Mouse (Mus musculus): ENCODE measurements around the gene Sp2. TPM values are rescaled to one million over a fixed set of nuclear protein-coding genes. Genes with fewer than 3 reads are reported as not detected.

Sp2 gene
- polyA plus RNA-seq, 1 experiment from 2014 or later, result 13.0 TPM

DNA sequence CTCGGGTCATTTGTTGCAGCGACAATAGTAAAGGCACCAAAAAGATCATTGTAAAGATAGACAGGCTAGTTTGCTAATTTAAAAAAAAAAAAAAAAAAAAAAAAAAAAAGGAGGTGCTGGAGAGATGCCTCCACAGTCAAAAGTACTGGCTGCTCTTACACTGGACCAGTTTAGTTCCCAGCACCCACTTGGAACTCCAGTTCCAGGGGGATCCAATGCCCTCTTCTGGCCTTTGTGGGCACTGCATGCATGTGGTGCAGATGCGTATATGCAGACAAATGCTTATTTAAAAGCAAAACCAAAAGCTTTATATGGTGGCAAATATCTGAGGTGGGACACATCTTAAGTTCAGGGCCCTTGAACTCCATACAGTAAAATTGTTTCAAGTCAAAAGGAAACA, 32.0 kb downstream of the Sp2 start:
- no peak overlapping the region; the same call in 1 of the 2 replicates for H3K9ac ChIP-seq
- no peaks in the 10 kb centered on the region for H3K9me3 ChIP-seq (replicated peaks)
- WGBS (ENCODE audit: insufficient replicate concordance), result 93% methylated on average over 3 of the region's 3 CpGs
- H3K27me3 ChIP-seq, result no peaks in the 10 kb centered on the region
- DNase-seq (no peak), ATAC-seq (ENCODE audit: low read depth) (no peak)
- H3K27ac ChIP-seq, result peak overlapping the region; percentile 99
- peaks cover 77% of the 10 kb centered on the region for H3K36me3 ChIP-seq
- no peak overlapping the region for H3K4me2 ChIP-seq
- no peak overlapping the region for H3K4me3 ChIP-seq (replicated peaks)
- H3K4me1 ChIP-seq (replicated peaks), result peaks cover 98% of the 10 kb centered on the region

DNA sequence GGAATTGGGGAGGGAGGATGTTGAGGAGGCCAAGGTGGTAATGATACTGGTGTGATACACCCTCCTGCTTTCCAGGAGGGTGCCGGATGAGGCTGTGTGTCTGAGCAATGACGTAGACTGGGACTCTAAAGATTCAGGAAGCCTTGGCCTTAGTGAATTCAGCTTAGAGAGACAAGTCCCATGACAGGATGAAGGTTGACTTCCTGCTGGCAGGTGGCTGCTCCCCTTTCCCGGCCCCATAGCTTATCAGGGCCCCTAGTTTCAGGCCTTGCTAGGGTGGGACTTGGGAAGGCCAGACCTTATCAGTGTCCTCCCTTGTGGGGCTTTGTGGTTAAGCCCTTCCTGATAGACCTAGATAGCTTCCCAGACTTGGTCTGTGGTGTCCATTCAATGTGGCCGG, 34.9 kb downstream of the Sp2 start:
- peak overlapping the region; percentile 80 for H3K4me3 ChIP-seq (replicated peaks)

DNA sequence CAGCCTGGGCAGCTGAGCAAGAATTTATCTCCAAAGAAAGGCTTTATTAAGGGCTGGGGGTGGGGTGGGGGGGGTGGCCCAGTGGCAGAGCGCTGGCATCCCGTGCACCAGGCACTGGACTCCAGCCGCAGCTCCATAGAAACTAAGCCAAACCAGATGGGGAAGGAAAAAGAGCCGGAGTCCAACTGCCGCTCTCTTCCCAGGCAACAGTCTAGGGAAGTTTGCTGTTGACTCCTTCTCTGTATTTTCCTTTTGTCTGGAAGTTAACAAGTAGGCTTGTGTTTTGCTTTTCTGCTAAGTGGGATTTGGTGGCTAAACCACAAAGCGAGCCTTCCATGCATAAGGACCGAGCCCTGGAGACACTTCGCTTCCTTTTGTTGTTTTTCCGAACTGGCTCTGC, 36.3 kb downstream of the Sp2 start:
- Histone ChIP-seq H3K4me1 (replicated peaks) (peaks cover 85% of the 10 kb centered on the region), H3K27ac (peak overlapping the region; percentile 99), H3K9ac (peak overlapping the region; percentile 87), H3K36me3 (peaks cover 39% of the 10 kb centered on the region), H3K9me3 (replicated peaks) (no peaks in the 10 kb centered on the region), H3K27me3 (no peaks in the 10 kb centered on the region), H3K4me3 (replicated peaks) (peak overlapping the region; percentile 80), H3K4me2 (peak overlapping the region; percentile 95)
- ATAC-seq (ENCODE audit: low read depth), result no peak
- WGBS (ENCODE audit: insufficient replicate concordance), result 48% methylated on average over 9 of the region's 9 CpGs
- DNase-seq, result no peak

More for the DNA sequence above, 34.9 kb downstream of the Sp2 start:
- H3K4me2 ChIP-seq, result peak overlapping the region; percentile 95
- no peaks in the 10 kb centered on the region for H3K9me3 ChIP-seq (replicated peaks)
- peaks cover 89% of the 10 kb centered on the region for H3K4me1 ChIP-seq (replicated peaks)
- no peaks in the 10 kb centered on the region for H3K27me3 ChIP-seq
- peaks cover 48% of the 10 kb centered on the region for H3K36me3 ChIP-seq
- peak overlapping the region; percentile 87 for H3K9ac ChIP-seq
- peak overlapping the region; percentile 99 for H3K27ac ChIP-seq
- 19% methylated on average over 4 of the region's 4 CpGs for WGBS (ENCODE audit: insufficient replicate concordance)
- DNase-seq (peak; percentile 91), ATAC-seq (ENCODE audit: low read depth) (peak; percentile 75)

DNA sequence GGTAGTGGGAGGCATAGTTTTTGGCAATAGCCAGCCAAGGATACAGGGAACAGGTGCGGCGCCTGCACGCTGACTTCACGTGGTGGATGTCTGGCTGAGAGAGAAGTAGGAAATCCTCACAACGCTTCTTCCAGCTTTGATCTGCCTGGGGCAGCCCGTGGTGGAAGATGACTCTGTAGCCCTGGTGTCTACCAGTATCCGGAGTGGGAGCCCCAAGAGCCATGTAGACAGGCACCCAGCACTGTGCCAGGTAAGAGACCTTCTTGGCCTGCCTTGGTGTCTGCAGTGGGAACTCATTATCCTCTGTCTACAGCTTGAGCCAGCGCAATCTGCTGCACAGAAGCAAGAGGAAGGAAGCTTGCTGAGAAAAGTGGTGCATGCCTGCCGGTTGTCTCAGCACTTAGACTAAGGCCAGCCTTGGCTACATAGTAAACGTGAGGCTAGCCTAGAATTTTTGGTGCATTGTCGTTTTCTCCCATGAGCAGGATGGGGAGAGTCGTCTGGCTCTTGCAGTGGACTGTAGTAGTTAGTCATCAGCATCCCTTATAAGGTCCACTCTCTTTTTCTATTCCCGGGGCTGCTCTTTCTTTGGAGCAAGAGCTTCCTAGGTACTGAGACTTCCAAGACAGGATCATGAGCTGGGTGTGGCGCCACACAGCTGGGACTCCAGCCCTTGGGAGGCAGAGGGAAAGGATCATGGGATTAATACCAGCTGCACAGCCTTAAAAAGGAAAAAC, 37.7 kb downstream of the Sp2 start:
- DNase-seq (no peak), ATAC-seq (ENCODE audit: low read depth) (no peak)
- Histone ChIP-seq H3K36me3 (peaks cover 39% of the 10 kb centered on the region), H3K4me3 (replicated peaks) (peak overlapping the region; percentile 80), H3K9ac (peak overlapping the region; percentile 87), H3K4me2 (peak overlapping the region; percentile 95), H3K9me3 (replicated peaks) (no peaks in the 10 kb centered on the region), H3K27ac (peak overlapping the region; percentile 99), H3K4me1 (replicated peaks) (peaks cover 85% of the 10 kb centered on the region), H3K27me3 (no peaks in the 10 kb centered on the region)
- WGBS (ENCODE audit: insufficient replicate concordance), result 18% methylated on average over 14 of the region's 14 CpGs

DNA sequence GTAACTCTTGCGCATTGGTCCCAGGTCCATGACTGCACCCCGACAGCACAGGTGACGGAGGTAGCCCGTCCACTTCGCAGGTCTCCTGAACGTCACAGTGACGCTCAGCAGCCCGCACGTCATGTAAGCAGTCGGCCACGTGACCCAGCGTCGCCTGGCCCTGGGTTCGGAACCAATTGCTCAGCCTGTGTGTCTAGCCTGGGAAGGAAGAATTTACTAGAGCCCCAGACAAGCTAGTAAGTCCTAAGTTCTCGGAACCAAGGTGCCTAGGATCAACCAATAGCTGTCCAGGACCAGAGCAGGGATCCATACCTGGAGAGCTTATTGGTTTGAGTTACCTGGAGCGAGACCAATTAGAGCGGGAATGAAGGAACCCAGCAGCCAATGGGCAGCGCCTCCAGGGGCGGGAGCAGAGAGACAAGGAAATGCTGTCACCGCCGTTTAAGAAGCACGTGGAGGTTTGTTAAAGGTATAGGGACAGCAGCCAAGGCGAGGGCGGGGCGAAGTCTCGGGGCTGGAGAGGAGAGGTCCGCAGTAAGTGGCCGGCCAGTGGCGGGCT, 38.9 kb downstream of the Sp2 start, which contains the start of gene Pnpo:
Gene Pnpo (minus strand): TSS at position 241 of the 559 bp plus-strand sequence.
- DNase-seq (peak; percentile 97), ATAC-seq (ENCODE audit: low read depth) (peak; percentile 83)
- Histone ChIP-seq H3K4me3 (replicated peaks) (peak within 1 kb of the TSS; percentile 80), H3K36me3 (peaks cover 39% of the 10 kb centered on the region), H3K9me3 (replicated peaks) (no peaks in the 10 kb centered on the region), H3K27ac (peak within 1 kb of the TSS; percentile 99), H3K27me3 (no peaks in the 10 kb centered on the region), H3K9ac (peak within 1 kb of the TSS; percentile 95), H3K4me1 (replicated peaks) (peaks cover 85% of the 10 kb centered on the region), H3K4me2 (peak within 1 kb of the TSS; percentile 95)
- under 1% methylated on average over 29 of the region's 29 CpGs for WGBS (ENCODE audit: insufficient replicate concordance)

DNA sequence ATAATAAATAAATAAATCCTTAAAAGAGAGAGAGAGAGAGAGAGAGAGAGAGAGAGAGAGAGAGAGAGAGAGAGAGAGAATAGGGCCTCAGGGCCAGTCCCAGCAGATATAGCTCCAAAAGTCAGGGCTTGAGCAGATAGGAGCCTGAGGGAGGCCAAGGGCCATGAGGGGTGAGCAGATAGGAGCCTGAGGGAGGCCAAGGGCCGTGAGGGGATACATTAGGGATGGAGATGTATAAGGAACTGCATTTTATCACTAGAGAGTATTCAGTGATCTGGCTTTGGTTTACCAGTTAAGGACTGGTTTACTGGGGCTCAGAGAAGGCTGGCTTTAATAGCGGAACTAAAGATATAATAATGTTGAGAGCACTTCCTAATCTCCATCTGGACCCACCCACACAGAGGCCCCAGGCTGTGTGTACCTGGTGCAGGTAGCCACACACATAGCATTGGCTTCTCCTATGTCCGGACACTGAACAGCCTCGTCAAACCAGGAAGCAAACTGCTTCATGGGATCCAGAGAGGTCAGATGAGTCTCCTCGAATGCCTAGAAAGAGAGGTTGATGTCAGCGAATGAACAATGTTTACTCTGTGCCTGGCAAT, 40.7 kb downstream of the Sp2 start:
- ATAC-seq (ENCODE audit: low read depth) (peak; percentile 73), DNase-seq (peak; percentile 85)
- peak overlapping the region; percentile 95 for H3K9ac ChIP-seq
- H3K4me1 ChIP-seq (replicated peaks), result peaks cover 85% of the 10 kb centered on the region
- peaks cover 49% of the 10 kb centered on the region for H3K36me3 ChIP-seq
- 31% methylated on average over 6 of the region's 6 CpGs for WGBS (ENCODE audit: insufficient replicate concordance)
- no peaks in the 10 kb centered on the region for H3K9me3 ChIP-seq (replicated peaks)
- H3K27me3 ChIP-seq, result no peaks in the 10 kb centered on the region
- peak overlapping the region; percentile 95 for H3K4me2 ChIP-seq
- peak overlapping the region; percentile 99 for H3K27ac ChIP-seq
- H3K4me3 ChIP-seq (replicated peaks), result peak overlapping the region; percentile 80

DNA sequence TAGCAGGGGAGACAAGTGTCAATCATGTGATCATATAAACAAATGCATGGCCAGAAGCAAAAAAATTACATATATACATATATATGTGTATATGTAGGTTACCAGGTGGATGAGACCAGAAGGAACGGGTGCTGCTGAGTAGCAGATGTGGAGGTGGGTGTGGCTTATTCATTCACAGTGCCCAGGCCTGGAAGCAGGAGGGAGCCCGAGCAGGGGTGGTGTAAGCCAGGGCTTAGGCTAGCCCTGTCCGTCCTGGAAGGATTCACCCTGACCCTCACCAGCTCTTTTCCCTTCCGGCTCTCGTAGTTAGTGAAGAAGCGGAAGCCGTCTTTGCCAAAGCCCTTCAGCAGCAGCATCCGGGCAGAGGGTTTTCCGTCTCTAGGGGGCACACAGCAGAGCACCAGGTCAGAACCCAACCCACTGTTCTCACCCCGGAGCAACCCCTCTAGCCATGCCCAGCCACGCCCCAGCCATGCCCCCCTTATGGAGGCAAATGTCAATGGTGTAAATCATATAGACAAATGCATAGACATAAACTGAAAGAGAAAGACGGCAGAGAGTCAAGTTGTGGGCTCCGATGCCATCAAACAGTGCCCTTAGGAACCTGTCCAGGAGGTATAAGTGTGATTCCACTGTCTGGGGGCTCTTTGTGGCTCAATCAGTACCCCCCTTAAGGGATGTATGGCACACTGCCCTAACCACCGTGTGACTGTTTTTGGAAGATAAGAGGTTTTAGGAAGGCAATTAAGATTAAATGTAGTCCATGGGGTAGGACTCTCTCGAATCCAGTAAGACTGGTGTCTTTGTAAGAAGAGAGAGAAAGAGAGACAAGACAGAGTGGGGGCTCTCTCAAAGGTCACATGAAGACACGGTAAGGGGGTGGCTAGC, 41.9 kb downstream of the Sp2 start:
- H3K27me3 ChIP-seq, result no peaks in the 10 kb centered on the region
- 44% methylated on average over 16 of the region's 16 CpGs for WGBS (ENCODE audit: insufficient replicate concordance)
- peaks cover 85% of the 10 kb centered on the region for H3K4me1 ChIP-seq (replicated peaks)
- peak overlapping the region; percentile 95 for H3K9ac ChIP-seq
- H3K9me3 ChIP-seq (replicated peaks), result no peaks in the 10 kb centered on the region
- peak overlapping the region; percentile 95 for H3K4me2 ChIP-seq
- peak; percentile 6 for ATAC-seq (ENCODE audit: low read depth)
- DNase-seq, result peak; percentile 67
- peak overlapping the region; percentile 80 for H3K4me3 ChIP-seq (replicated peaks)
- peaks cover 62% of the 10 kb centered on the region for H3K36me3 ChIP-seq
- peak overlapping the region; percentile 99 for H3K27ac ChIP-seq

DNA sequence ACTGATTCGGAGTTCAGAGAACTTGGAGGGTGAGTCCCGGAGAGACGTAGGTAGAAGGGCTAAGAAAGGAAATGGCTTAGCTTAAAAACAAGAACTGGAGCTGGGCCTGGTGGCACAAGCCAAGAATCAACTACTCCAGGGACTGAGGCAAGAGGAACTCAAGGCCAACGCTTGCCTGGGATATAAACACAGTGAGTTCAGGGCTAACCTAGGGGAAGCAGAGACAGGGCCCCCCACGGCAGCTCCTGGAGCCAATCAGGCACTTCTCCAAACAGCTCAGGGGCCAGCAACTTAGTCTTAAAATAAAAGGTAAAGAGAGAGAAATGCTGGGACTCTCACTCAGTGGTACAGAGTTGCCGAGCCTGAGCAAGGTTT, 44.3 kb downstream of the Sp2 start:
- Histone ChIP-seq H3K27ac (peak overlapping the region; percentile 99), H3K4me1 (replicated peaks) (peaks cover 92% of the 10 kb centered on the region), H3K27me3 (no peaks in the 10 kb centered on the region), H3K9ac (peak overlapping the region; percentile 95), H3K9me3 (replicated peaks) (no peaks in the 10 kb centered on the region), H3K4me3 (replicated peaks) (peak overlapping the region; percentile 80), H3K36me3 (peaks cover 68% of the 10 kb centered on the region), H3K4me2 (peak overlapping the region; percentile 95)
- ATAC-seq (ENCODE audit: low read depth) (no peak), DNase-seq (no peak)
- 76% methylated on average over 6 of the region's 6 CpGs for WGBS (ENCODE audit: insufficient replicate concordance)

DNA sequence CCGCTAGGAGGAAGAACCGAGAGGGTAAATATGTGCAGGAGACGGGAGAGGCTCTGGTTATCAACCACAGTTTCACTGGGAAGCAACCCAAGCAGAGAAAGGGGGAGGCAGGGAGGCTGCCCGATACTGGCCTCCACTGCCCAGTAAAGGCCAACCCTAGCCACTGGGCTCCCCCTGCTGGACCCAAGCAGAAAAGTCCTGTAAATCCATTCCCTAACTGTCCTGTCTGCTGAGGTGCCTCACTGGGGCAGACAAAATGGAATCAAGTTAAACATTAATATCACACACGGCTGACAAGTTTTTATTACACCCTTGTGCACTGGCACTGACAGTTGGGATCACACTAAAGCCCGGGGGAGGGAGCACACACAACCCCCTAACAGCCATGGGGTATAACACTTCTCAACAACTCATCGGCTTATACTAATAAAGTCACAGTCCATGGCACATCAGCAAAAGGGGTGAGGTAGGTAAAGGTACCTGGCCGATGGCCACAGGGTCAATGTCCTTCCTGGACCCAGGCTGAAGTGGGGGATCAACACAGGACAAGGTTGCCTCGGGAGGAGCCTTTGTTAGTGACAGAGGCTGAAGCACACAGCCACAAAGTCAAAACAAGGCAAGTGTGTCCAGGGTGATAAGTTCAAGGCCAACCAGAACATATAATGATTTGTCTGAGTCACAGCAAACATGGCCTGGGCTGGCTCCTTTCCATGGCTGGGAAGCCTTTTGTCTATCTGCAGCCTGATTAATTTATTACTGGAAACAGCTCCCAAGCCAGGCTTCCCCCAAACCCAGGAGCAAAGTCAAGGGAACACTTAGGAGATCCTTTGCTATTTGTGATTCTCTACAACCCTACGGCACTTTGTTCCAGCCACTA, 45.0 kb downstream of the Sp2 start:
- H3K4me1 ChIP-seq (replicated peaks), result peaks cover 95% of the 10 kb centered on the region
- peaks cover 68% of the 10 kb centered on the region for H3K36me3 ChIP-seq
- H3K9ac ChIP-seq, result peak overlapping the region; percentile 95
- ATAC-seq (ENCODE audit: low read depth) (peak; percentile 8), DNase-seq (peak; percentile 60)
- peak overlapping the region; percentile 80 for H3K4me3 ChIP-seq (replicated peaks)
- H3K4me2 ChIP-seq, result peak overlapping the region; percentile 95
- no peaks in the 10 kb centered on the region for H3K9me3 ChIP-seq (replicated peaks)
- H3K27ac ChIP-seq, result peak overlapping the region; percentile 99
- H3K27me3 ChIP-seq, result no peaks in the 10 kb centered on the region
- WGBS (ENCODE audit: insufficient replicate concordance), result 50% methylated on average over 10 of the region's 10 CpGs

All from liver, embryonic 13.5 days (tissue).